Mouse (Mus musculus): ENCODE measurements at regions not wholly inside any gene's neighbourhood (a gene's known extent, or its start where the extent isn't known, plus 50 kb on each side); places are given as distances from the start of the nearest gene placed in this dataset.

GRCm38 (mm10) chr11:65363846-65364245 lies 94.1 kb upstream of the Myocd start:
- Histone ChIP-seq H3K27me3 (ENCODE audit: control insufficient read depth, insufficient read depth, insufficient read length) (no peaks in the 10 kb centered on the region), H3K79me2 (ENCODE audit: control insufficient read depth, insufficient read depth) (no peaks in the 10 kb centered on the region), H3K36me3 (ENCODE audit: control insufficient read depth, insufficient read depth) (no peaks in the 10 kb centered on the region), H3K79me3 (ENCODE audit: low read depth) (no peaks in the 10 kb centered on the region), H3ac (ENCODE audit: control insufficient read depth, insufficient read length, low read depth) (no peak overlapping the region), H3K4me3 (ENCODE audit: insufficient read depth, poor library complexity, severe bottlenecking) (no peak overlapping the region)
- no peak for TF ChIP-seq MYOG (IDR thresholded peaks at IDR 0.05; ENCODE audit: control insufficient read depth, extremely low read depth, insufficient read length)
- TF ChIP-seq CEBPB (IDR thresholded peaks at IDR 0.05; ENCODE audit: low read depth), result no peak
- no peak for TF ChIP-seq FOSL1 (IDR thresholded peaks at IDR 0.05; ENCODE audit: insufficient read depth, low read length, poor library complexity, severe bottlenecking)

GRCm38 (mm10) chr11:65360729-65361128 lies 90.9 kb upstream of the Myocd start:
- no peaks in the 10 kb centered on the region for H3K79me2 ChIP-seq (ENCODE audit: control insufficient read depth, insufficient read depth)
- H3K36me3 ChIP-seq (ENCODE audit: control insufficient read depth, insufficient read depth), result no peaks in the 10 kb centered on the region
- TF ChIP-seq MYOG (IDR thresholded peaks at IDR 0.05; ENCODE audit: control insufficient read depth, extremely low read depth, insufficient read length), result no peak
- no peak for TF ChIP-seq CTCF (IDR thresholded peaks at IDR 0.05; ENCODE audit: control insufficient read depth, insufficient read depth, insufficient read length)
- TF ChIP-seq MYOD1 (IDR thresholded peaks at IDR 0.05; ENCODE audit: control insufficient read depth, insufficient read length, low read depth), result no peak
- no peak for TF ChIP-seq USF1 (IDR thresholded peaks at IDR 0.05; ENCODE audit: low read depth)
- TF ChIP-seq MAX (IDR thresholded peaks at IDR 0.05), result no peak
- no peak for TF ChIP-seq CEBPB (IDR thresholded peaks at IDR 0.05; ENCODE audit: low read depth)
- TF ChIP-seq FOSL1 (IDR thresholded peaks at IDR 0.05; ENCODE audit: insufficient read depth, low read length, poor library complexity, severe bottlenecking), result no peak
- no peak overlapping the region for H3ac ChIP-seq (ENCODE audit: control insufficient read depth, insufficient read length, low read depth)
- no peak overlapping the region for H3K4me3 ChIP-seq (ENCODE audit: insufficient read depth, poor library complexity, severe bottlenecking)
- H3K27me3 ChIP-seq (ENCODE audit: control insufficient read depth, insufficient read depth, insufficient read length), result no peaks in the 10 kb centered on the region
- H3K79me3 ChIP-seq (ENCODE audit: low read depth), result no peaks in the 10 kb centered on the region

- no peaks in the 10 kb centered on the region for H3K36me3 ChIP-seq (ENCODE audit: control insufficient read depth, insufficient read depth)
- no peak overlapping the region for H3ac ChIP-seq (ENCODE audit: control insufficient read depth, insufficient read length, low read depth)
- no peaks in the 10 kb centered on the region for H3K27me3 ChIP-seq (ENCODE audit: control insufficient read depth, insufficient read depth, insufficient read length)
- no peak overlapping the region for H3K4me3 ChIP-seq (ENCODE audit: insufficient read depth, poor library complexity, severe bottlenecking)
- H3K79me2 ChIP-seq (ENCODE audit: control insufficient read depth, insufficient read depth), result no peaks in the 10 kb centered on the region
- H3K79me3 ChIP-seq (ENCODE audit: low read depth), result no peaks in the 10 kb centered on the region
- TF ChIP-seq MAX (IDR thresholded peaks at IDR 0.05) (no peak), CEBPB (IDR thresholded peaks at IDR 0.05; ENCODE audit: low read depth) (no peak), FOSL1 (IDR thresholded peaks at IDR 0.05; ENCODE audit: insufficient read depth, low read length, poor library complexity, severe bottlenecking) (no peak), CTCF (IDR thresholded peaks at IDR 0.05; ENCODE audit: control insufficient read depth, insufficient read depth, insufficient read length) (no peak), MYOD1 (IDR thresholded peaks at IDR 0.05; ENCODE audit: control insufficient read depth, insufficient read length, low read depth) (no peak), USF1 (IDR thresholded peaks at IDR 0.05; ENCODE audit: low read depth) (no peak), MYOG (IDR thresholded peaks at IDR 0.05; ENCODE audit: control insufficient read depth, extremely low read depth, insufficient read length) (no peak)
Measured at GRCm38 (mm10) chr11:65358908-65359307, 89.1 kb upstream of the Myocd start.

GRCm38 (mm10) chr11:65352516-65352915 lies 82.7 kb upstream of the Myocd start:
- TF ChIP-seq CEBPB (IDR thresholded peaks at IDR 0.05; ENCODE audit: low read depth), result no peak
- TF ChIP-seq FOSL1 (IDR thresholded peaks at IDR 0.05; ENCODE audit: insufficient read depth, low read length, poor library complexity, severe bottlenecking), result no peak
- no peak for TF ChIP-seq MYOD1 (IDR thresholded peaks at IDR 0.05; ENCODE audit: control insufficient read depth, insufficient read length, low read depth)
- no peak for TF ChIP-seq MYOG (IDR thresholded peaks at IDR 0.05; ENCODE audit: control insufficient read depth, extremely low read depth, insufficient read length)
- TF ChIP-seq MAX (IDR thresholded peaks at IDR 0.05), result no peak
- H3K36me3 ChIP-seq (ENCODE audit: control insufficient read depth, insufficient read depth), result no peaks in the 10 kb centered on the region
- no peaks in the 10 kb centered on the region for H3K27me3 ChIP-seq (ENCODE audit: control insufficient read depth, insufficient read depth, insufficient read length)
- H3K4me3 ChIP-seq (ENCODE audit: insufficient read depth, poor library complexity, severe bottlenecking), result no peak overlapping the region
- no peak overlapping the region for H3ac ChIP-seq (ENCODE audit: control insufficient read depth, insufficient read length, low read depth)
- H3K79me3 ChIP-seq (ENCODE audit: low read depth), result no peaks in the 10 kb centered on the region
- H3K79me2 ChIP-seq (ENCODE audit: control insufficient read depth, insufficient read depth), result no peaks in the 10 kb centered on the region

GRCm38 (mm10) chr11:65349013-65349412 lies 79.2 kb upstream of the Myocd start:
- Histone ChIP-seq H3K79me2 (ENCODE audit: control insufficient read depth, insufficient read depth) (no peaks in the 10 kb centered on the region), H3K36me3 (ENCODE audit: control insufficient read depth, insufficient read depth) (no peaks in the 10 kb centered on the region), H3K4me3 (ENCODE audit: insufficient read depth, poor library complexity, severe bottlenecking) (no peak overlapping the region), H3K79me3 (ENCODE audit: low read depth) (no peaks in the 10 kb centered on the region), H3ac (ENCODE audit: control insufficient read depth, insufficient read length, low read depth) (no peak overlapping the region), H3K27me3 (ENCODE audit: control insufficient read depth, insufficient read depth, insufficient read length) (no peaks in the 10 kb centered on the region)
- TF ChIP-seq MYOD1 (IDR thresholded peaks at IDR 0.05; ENCODE audit: control insufficient read depth, insufficient read length, low read depth), result no peak
- TF ChIP-seq CTCF (IDR thresholded peaks at IDR 0.05; ENCODE audit: control insufficient read depth, insufficient read depth, insufficient read length), result no peak
- no peak for TF ChIP-seq MYOG (IDR thresholded peaks at IDR 0.05; ENCODE audit: control insufficient read depth, extremely low read depth, insufficient read length)

GRCm38 (mm10) chr11:65341683-65342440 lies 72.1 kb upstream of the Myocd start:
- Histone ChIP-seq H3K79me3 (ENCODE audit: low read depth) (no peaks in the 10 kb centered on the region), H3ac (ENCODE audit: control insufficient read depth, insufficient read length, low read depth) (no peak overlapping the region), H3K79me2 (ENCODE audit: control insufficient read depth, insufficient read depth) (no peaks in the 10 kb centered on the region), H3K4me3 (ENCODE audit: insufficient read depth, poor library complexity, severe bottlenecking) (no peak overlapping the region), H3K36me3 (ENCODE audit: control insufficient read depth, insufficient read depth) (no peaks in the 10 kb centered on the region), H3K27me3 (ENCODE audit: control insufficient read depth, insufficient read depth, insufficient read length) (no peaks in the 10 kb centered on the region)
- no peak for TF ChIP-seq MYOD1 (IDR thresholded peaks at IDR 0.05; ENCODE audit: control insufficient read depth, insufficient read length, low read depth)
- no peak for TF ChIP-seq FOSL1 (IDR thresholded peaks at IDR 0.05; ENCODE audit: insufficient read depth, low read length, poor library complexity, severe bottlenecking)
- TF ChIP-seq CTCF (IDR thresholded peaks at IDR 0.05; ENCODE audit: control insufficient read depth, insufficient read depth, insufficient read length), result no peak
- no peak for TF ChIP-seq MYOG (IDR thresholded peaks at IDR 0.05; ENCODE audit: control insufficient read depth, extremely low read depth, insufficient read length)
- TF ChIP-seq CEBPB (IDR thresholded peaks at IDR 0.05; ENCODE audit: low read depth), result no peak
- no peak for TF ChIP-seq USF1 (IDR thresholded peaks at IDR 0.05; ENCODE audit: low read depth)
- TF ChIP-seq MAX (IDR thresholded peaks at IDR 0.05), result no peak

Data from C2C12 (cell line).